Mouse (Mus musculus) skeletal muscle tissue, adult 2 months (tissue): ENCODE data around the gene Atp6v1g3.
A peak's percentile ranks its signal among the peaks of the same experiment; 100 is the strongest.

Experiments used
- DNase-seq: peaks from one replicate; pipeline ENCODE4 v3.0.0-alpha.2; 2012; ENCODE audit warnings: low read depth, low spot score

The Atp6v1g3 gene

GRCm38 (mm10) chr1:138273438-138273837, at the start of gene Atp6v1g3:
Gene Atp6v1g3 (plus strand): TSS chr1:138273738.
- DNase-seq: no peak

- no peak for DNase-seq
Observed at GRCm38 (mm10) chr1:138233051-138233450, 40.5 kb upstream of the Atp6v1g3 start.

- no peak for DNase-seq
Observed at GRCm38 (mm10) chr1:138237252-138237651, 36.3 kb upstream of the Atp6v1g3 start.

GRCm38 (mm10) chr1:138243947-138244346, 29.6 kb upstream of the Atp6v1g3 start:
- peak; percentile 26 for DNase-seq

GRCm38 (mm10) chr1:138244485-138244884, 29.1 kb upstream of the Atp6v1g3 start:
- DNase-seq: no peak

GRCm38 (mm10) chr1:138245103-138245502, 28.4 kb upstream of the Atp6v1g3 start:
- no peak for DNase-seq

- DNase-seq: no peak
Observed at GRCm38 (mm10) chr1:138245533-138245932, 28.0 kb upstream of the Atp6v1g3 start.

- no peak for DNase-seq
Observed at GRCm38 (mm10) chr1:138246438-138247164, 26.9 kb upstream of the Atp6v1g3 start.

- no peak for DNase-seq
Observed at GRCm38 (mm10) chr1:138247699-138248483, 25.6 kb upstream of the Atp6v1g3 start.

GRCm38 (mm10) chr1:138248770-138249169, 24.8 kb upstream of the Atp6v1g3 start:
- no peak for DNase-seq

- no peak for DNase-seq
Observed at GRCm38 (mm10) chr1:138250951-138251350, 22.6 kb upstream of the Atp6v1g3 start.

GRCm38 (mm10) chr1:138256172-138256789, 17.3 kb upstream of the Atp6v1g3 start:
- DNase-seq: no peak

GRCm38 (mm10) chr1:138258758-138259157, 14.8 kb upstream of the Atp6v1g3 start:
- DNase-seq: no peak

- DNase-seq: peak; percentile 17
Observed at GRCm38 (mm10) chr1:138261520-138261919, 12.0 kb upstream of the Atp6v1g3 start.

- no peak for DNase-seq
Observed at GRCm38 (mm10) chr1:138262408-138262807, 11.1 kb upstream of the Atp6v1g3 start.

- no peak for DNase-seq
Observed at GRCm38 (mm10) chr1:138267465-138268055, 6.0 kb upstream of the Atp6v1g3 start.

GRCm38 (mm10) chr1:138274930-138275329, 1.4 kb downstream of the Atp6v1g3 start:
- no peak for DNase-seq

- no peak for DNase-seq
Observed at GRCm38 (mm10) chr1:138275859-138276258, 2.3 kb downstream of the Atp6v1g3 start.

- no peak for DNase-seq
Observed at GRCm38 (mm10) chr1:138281139-138281538, 7.6 kb downstream of the Atp6v1g3 start.

GRCm38 (mm10) chr1:138282413-138283141, 9.0 kb downstream of the Atp6v1g3 start:
- no peak for DNase-seq

GRCm38 (mm10) chr1:138287665-138288064, 14.1 kb downstream of the Atp6v1g3 start:
- DNase-seq: no peak
